Mouse (Mus musculus): Measurements from ENCODE around the gene Dlx4.

- no peak for TF ChIP-seq CTCF (IDR thresholded peaks at IDR 0.05; ENCODE audit: control insufficient read depth, insufficient read depth, low read length)
- TF ChIP-seq POLR2A (IDR thresholded peaks at IDR 0.05; ENCODE audit: borderline replicate concordance, control insufficient read depth, low read depth, low read length) = no peak
Measured at GRCm38 (mm10) chr11:95143663-95144062, 2.4 kb downstream of the Dlx4 start.

Data from bone marrow, adult 2 months (tissue).